Mouse (Mus musculus): Measurements from ENCODE around the gene Vps50.

DNA sequence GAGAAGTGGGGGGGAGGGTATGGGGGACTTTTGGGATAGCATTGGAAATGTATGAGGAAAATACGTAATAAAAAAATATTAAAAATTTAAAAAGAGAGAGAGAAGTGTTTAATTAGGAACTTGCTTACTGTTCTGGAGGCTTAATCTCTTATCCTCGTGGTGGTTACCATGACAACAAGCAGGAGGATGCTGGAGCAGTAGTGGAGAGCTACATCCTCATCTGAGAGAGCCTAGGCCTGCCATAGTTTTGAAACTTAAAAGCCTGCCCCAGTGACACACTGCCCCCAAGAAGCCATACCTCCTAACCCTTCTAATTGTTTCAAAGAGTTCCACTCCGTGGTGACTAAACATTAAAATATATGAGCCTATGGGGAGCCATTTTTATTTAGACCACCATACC lies 50.8 kb downstream of the Vps50 start:
- TF ChIP-seq CTCF (conservative IDR thresholded peaks at IDR 0.05; ENCODE audit: low read length) (no peak), POU5F1 (IDR thresholded peaks at IDR 0.05; ENCODE audit: borderline replicate concordance, low read length) (no peak)
